Mouse (Mus musculus) midbrain, embryonic 16.5 days (tissue): ENCODE measurements at regions not wholly inside any gene's neighbourhood (a gene's known extent, or its start where the extent isn't known, plus 50 kb on each side); places are given as distances from the start of the nearest gene placed in this dataset.

Source experiments
- ATAC-seq: fragments of 200-750 bp; cut with Nextera tagmentation; 2 replicates; pipeline ENCODE4 v1.8.0; 2017; ENCODE audit warnings: moderate TSS enrichment
- H3K27ac ChIP-seq: fragments of 300-500 bp; sonication (generic); 2 replicates; pipeline ENCODE4 v1.5.1; 2014; ENCODE audit warnings: mild to moderate bottlenecking, low read length, mixed read lengths
- H3K27me3 ChIP-seq: fragments of 300-500 bp; sonication (generic); 2 replicates; pipeline ENCODE4 v1.6.1; 2014; ENCODE audit warnings: low read depth, low read length, mixed read lengths; ENCODE audit not compliant: control insufficient read depth, insufficient read depth
- H3K36me3 ChIP-seq: fragments of 300-500 bp; sonication (generic); 2 replicates; pipeline ENCODE4 v1.6.1; 2014; ENCODE audit warnings: mild to moderate bottlenecking, low read length, moderate library complexity, mixed read lengths; ENCODE audit not compliant: control insufficient read depth, insufficient read depth
- H3K4me1 ChIP-seq: fragments of 300-500 bp; sonication (generic); 2 replicates; pipeline ENCODE4 v1.6.1; 2014; ENCODE audit warnings: mild to moderate bottlenecking, low read length, mixed read lengths; ENCODE audit not compliant: control insufficient read depth, insufficient read depth
- H3K4me2 ChIP-seq: fragments of 300-500 bp; sonication (generic); 2 replicates; pipeline ENCODE4 v1.6.1; 2014; ENCODE audit warnings: mild to moderate bottlenecking, low read length, mixed read lengths
- H3K4me3 ChIP-seq: fragments of 300-500 bp; sonication (generic); 2 replicates; pipeline ENCODE4 v1.5.1; 2014; ENCODE audit warnings: low read depth, mild to moderate bottlenecking, low read length, moderate library complexity, mixed read lengths
- H3K9ac ChIP-seq: fragments of 300-500 bp; sonication (generic); 2 replicates; pipeline ENCODE4 v1.6.1; 2014; ENCODE audit warnings: low read depth, low read length, mixed read lengths
- H3K9me3 ChIP-seq: fragments of 300-500 bp; sonication (generic); replicated peaks from 2 replicates; pipeline ENCODE4 v1.6.1; 2014; ENCODE audit warnings: mild to moderate bottlenecking, low read length, mixed read lengths; ENCODE audit not compliant: control insufficient read depth, poor library complexity, severe bottlenecking
- WGBS: fragments of 180-500 bp; shearing (Covaris S2); extraction: QIAGEN DNeasy Blood & Tissue Kit; methylation state at CpG from one replicate; pipeline ENCODE4 v1.1.7; 2014; 5-methylcytosine and 5-hydroxymethylcytosine counted together

DNA sequence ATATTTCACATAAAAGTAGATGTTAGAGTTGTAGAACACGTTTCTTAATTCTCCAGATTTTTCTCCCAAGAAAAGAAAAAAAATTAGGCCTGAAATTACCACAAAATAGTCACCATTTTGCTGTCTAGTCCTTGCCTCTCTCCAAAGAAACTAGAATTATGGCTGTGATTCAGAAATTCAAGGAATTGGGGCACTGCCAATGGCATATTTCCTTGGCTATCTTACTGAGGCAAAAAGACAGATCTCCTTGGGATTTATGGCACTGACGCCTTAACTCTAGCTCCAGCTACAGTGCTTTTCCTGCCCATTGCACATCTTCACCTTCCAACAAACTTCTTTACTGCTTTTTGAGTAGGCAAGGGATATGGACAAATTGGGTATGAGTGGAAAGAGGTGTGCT lies 336.3 kb upstream of the Slc24a2 start:
- WGBS, result 81% methylated on average over 2 of the region's 2 CpGs
- Histone ChIP-seq H3K9ac (no peak overlapping the region), H3K4me2 (no peak overlapping the region), H3K27me3 (no peaks in the 10 kb centered on the region), H3K4me3 (no peak overlapping the region), H3K4me1 (no peaks in the 10 kb centered on the region), H3K36me3 (no peaks in the 10 kb centered on the region), H3K9me3 (no peaks in the 10 kb centered on the region), H3K27ac (no peak overlapping the region)
- no peak for ATAC-seq

DNA sequence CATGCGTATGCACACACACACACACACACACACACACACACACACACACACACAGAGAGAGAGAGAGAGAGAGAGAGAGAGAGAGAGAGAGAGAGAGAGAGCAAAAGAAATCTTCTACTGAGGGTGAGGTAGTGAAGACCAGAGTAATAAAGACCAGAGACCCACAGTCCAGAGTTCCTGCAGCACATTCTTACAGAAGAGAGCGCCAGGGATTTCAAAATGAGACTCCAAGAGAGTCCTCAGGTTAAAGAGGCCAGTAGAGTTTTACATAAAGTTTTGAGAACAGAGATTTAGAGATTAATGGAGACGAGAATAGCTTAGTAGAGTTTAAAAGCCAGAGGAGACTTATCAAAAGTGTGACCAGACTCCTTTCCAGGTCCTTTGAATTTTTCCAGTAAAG lies 324.6 kb upstream of the Slc24a2 start:
- Histone ChIP-seq H3K9me3 (no peaks in the 10 kb centered on the region; the same call in 1 of the 2 replicates), H3K27me3 (no peaks in the 10 kb centered on the region), H3K4me3 (no peak overlapping the region), H3K9ac (no peak overlapping the region), H3K4me1 (no peaks in the 10 kb centered on the region), H3K27ac (no peak overlapping the region), H3K36me3 (no peaks in the 10 kb centered on the region), H3K4me2 (no peak overlapping the region)
- 77% methylated on average over 3 of the region's 3 CpGs for WGBS
- no peak for ATAC-seq
